19 mouse cellular contexts compared by ENCODE assay signal in genomic region chr8:118114253-118114652, GRCm38 (mm10).
A peak's percentile ranks its signal among the peaks of the same experiment; 100 is the strongest.
DNase-seq lines count a peak whose midpoint lies in the region; ATAC-seq lines count a peak whose summit lies in the region.
"Had no signal": no experiment of that assay in that cellular context is flagged by ENCODE, and none has a peak within 500 bp of the region (broad histone marks: within the 10 kb centered on the region; RNA-seq: fewer than 3 reads in every experiment).

No protein-coding gene starts in this region.

- 0 out of 2 replicates have a peak overlapping the region, but pooled peaks have one; percentile 29 for H3K27ac ChIP-seq in hindbrain, embryonic 16.5 days (ENCODE audit: low read depth, low read length)
- H3K27ac ChIP-seq in hindbrain, embryonic 11.5 days (ENCODE audit: low read depth, low read length): no peak overlapping the region
- peak overlapping the region; percentile 67; the same call in 1 of the 2 replicates for H3K27ac ChIP-seq in neural tube, embryonic 13.5 days (replicated peaks)
- H3K27ac ChIP-seq in neural tube, embryonic 14.5 days (ENCODE audit: low read depth, low read length): 0 out of 2 replicates have a peak overlapping the region, but pooled peaks have one; percentile 29
- H3K27ac ChIP-seq: heart, embryonic 10.5 days; limb, embryonic 10.5 days; stomach, embryonic 15.5 days had no signal

- DNase-seq in cerebellum, postnatal 14 days: peak; percentile 20 to 33
- DNase-seq in hindbrain, embryonic 11.5 days (ENCODE audit: low spot score): no peak
- DNase-seq in neural tube, embryonic 10.5 days (ENCODE audit: extremely low spot score, low spot score): no peak
- DNase-seq in urinary bladder, postnatal 14 days (ENCODE audit: low spot score): no peak
- DNase-seq: adrenal gland, postnatal 10 days; cerebellum, adult 9-10 months; heart, postnatal 14 days; kidney, adult 9 months; kidney, postnatal 4 days; lung, adult 2 months; lung, postnatal 36 days had no signal

- H3K36me3 ChIP-seq in hindbrain, embryonic 16.5 days (ENCODE audit: control insufficient read depth, insufficient read depth, low read length): no peaks in the 10 kb centered on the region
- no peaks in the 10 kb centered on the region for H3K36me3 ChIP-seq in hindbrain, embryonic 11.5 days (ENCODE audit: control insufficient read depth, insufficient read depth, low read length)
- H3K36me3 ChIP-seq in neural tube, embryonic 13.5 days: no peaks in the 10 kb centered on the region
- H3K36me3 ChIP-seq in neural tube, embryonic 14.5 days (ENCODE audit: control insufficient read depth, insufficient read depth, low read length): no peaks in the 10 kb centered on the region
- H3K36me3 ChIP-seq: heart, embryonic 10.5 days; limb, embryonic 10.5 days; stomach, embryonic 15.5 days had no signal

- 46% methylated on average over 8 of the region's 8 CpGs for WGBS in hindbrain, embryonic 16.5 days
- 77% methylated on average over 8 of the region's 8 CpGs for WGBS in hindbrain, embryonic 11.5 days
- 56% methylated on average over 8 of the region's 8 CpGs for whole genome bisulfite sequencing in neural tube, embryonic 13.5 days
- 50% methylated on average over 8 of the region's 8 CpGs for WGBS in neural tube, embryonic 14.5 days

- H3K27me3 ChIP-seq in hindbrain, embryonic 16.5 days (replicated peaks; ENCODE audit: control insufficient read depth, insufficient read depth, low read length): no peaks in the 10 kb centered on the region
- no peaks in the 10 kb centered on the region for H3K27me3 ChIP-seq in hindbrain, embryonic 11.5 days (ENCODE audit: control insufficient read depth, insufficient read depth, low read length)
- H3K27me3 ChIP-seq in neural tube, embryonic 13.5 days: no peaks in the 10 kb centered on the region
- H3K27me3 ChIP-seq in neural tube, embryonic 14.5 days (ENCODE audit: control insufficient read depth, insufficient read depth, low read length): no peaks in the 10 kb centered on the region
- H3K27me3 ChIP-seq: stomach, embryonic 15.5 days had no signal

- no peak overlapping the region for H3K4me3 ChIP-seq in hindbrain, embryonic 16.5 days (ENCODE audit: low read length)
- no peak overlapping the region for H3K4me3 ChIP-seq in hindbrain, embryonic 11.5 days (ENCODE audit: low read depth, low read length)
- no peak overlapping the region for H3K4me3 ChIP-seq in neural tube, embryonic 13.5 days
- H3K4me3 ChIP-seq in neural tube, embryonic 14.5 days (ENCODE audit: low read depth, low read length): no peak overlapping the region
- H3K4me3 ChIP-seq: heart, embryonic 10.5 days; limb, embryonic 10.5 days; stomach, embryonic 15.5 days had no signal

- H3K4me1 ChIP-seq in hindbrain, embryonic 16.5 days (ENCODE audit: control insufficient read depth, insufficient read depth, low read depth, low read length): peaks cover 5% of the 10 kb centered on the region; the same call in 1 of the 2 replicates
- no peaks in the 10 kb centered on the region for H3K4me1 ChIP-seq in hindbrain, embryonic 11.5 days (replicated peaks; ENCODE audit: control insufficient read depth, insufficient read depth, low read length)
- peaks cover 16% of the 10 kb centered on the region for H3K4me1 ChIP-seq in neural tube, embryonic 13.5 days (replicated peaks)
- H3K4me1 ChIP-seq in neural tube, embryonic 14.5 days (ENCODE audit: control insufficient read depth, insufficient read depth, low read length): peaks cover 3% of the 10 kb centered on the region; the same call in 1 of the 2 replicates
- H3K4me1 ChIP-seq: limb, embryonic 10.5 days; stomach, embryonic 15.5 days had no signal

- H3K4me2 ChIP-seq in hindbrain, embryonic 16.5 days (ENCODE audit: low read length): no peak overlapping the region
- H3K4me2 ChIP-seq in hindbrain, embryonic 11.5 days (replicated peaks; ENCODE audit: low read depth, low read length): no peak overlapping the region
- no peak overlapping the region for H3K4me2 ChIP-seq in neural tube, embryonic 13.5 days
- no peak overlapping the region for H3K4me2 ChIP-seq in neural tube, embryonic 14.5 days (ENCODE audit: low read depth, low read length)
- H3K4me2 ChIP-seq: liver, embryonic 11.5 days; stomach, embryonic 15.5 days had no signal

- H3K9me3 ChIP-seq in hindbrain, embryonic 16.5 days (ENCODE audit: control insufficient read depth, low read length): no peaks in the 10 kb centered on the region
- H3K9me3 ChIP-seq in hindbrain, embryonic 11.5 days (ENCODE audit: control insufficient read depth, low read length): no peaks in the 10 kb centered on the region
- H3K9me3 ChIP-seq in neural tube, embryonic 13.5 days: no peaks in the 10 kb centered on the region
- H3K9me3 ChIP-seq in neural tube, embryonic 14.5 days (ENCODE audit: control insufficient read depth, low read length): no peaks in the 10 kb centered on the region
- H3K9me3 ChIP-seq: heart, embryonic 10.5 days; limb, embryonic 10.5 days; stomach, embryonic 15.5 days had no signal

- no peak overlapping the region for H3K9ac ChIP-seq in hindbrain, embryonic 16.5 days (ENCODE audit: low read depth, low read length)
- no peak overlapping the region for H3K9ac ChIP-seq in hindbrain, embryonic 11.5 days (ENCODE audit: low read depth, low read length)
- H3K9ac ChIP-seq in neural tube, embryonic 13.5 days: no peak overlapping the region
- H3K9ac ChIP-seq in neural tube, embryonic 14.5 days (replicated peaks; ENCODE audit: low read depth, low read length): no peak overlapping the region
- H3K9ac ChIP-seq: stomach, embryonic 15.5 days had no signal

- ATAC-seq in cerebellum, adult (ENCODE audit: insufficient number of reproducible peaks, low FRiP score, low TSS enrichment): no peak
- ATAC-seq in hindbrain, embryonic 16.5 days: peak; percentile 71
- ATAC-seq in hindbrain, embryonic 11.5 days (ENCODE audit: low FRiP score): no peak
- ATAC-seq in neural tube, embryonic 13.5 days (ENCODE audit: low read depth): peak; percentile 63; the same call in 1 of the 2 replicates
- ATAC-seq in neural tube, embryonic 14.5 days (ENCODE audit: low read depth): no peak

Comparison
In these comparisons a context has a peak if more than half of its experiments do, and no peak if none do; other contexts are left out.
1. ATAC-seq: peak in hindbrain, embryonic 16.5 days (single experiment) and neural tube, embryonic 13.5 days (single experiment); none in cerebellum, adult (single experiment), hindbrain, embryonic 11.5 days (single experiment) and neural tube, embryonic 14.5 days (single experiment).
2. DNase-seq: peak in cerebellum, postnatal 14 days (2 of 2); none in hindbrain, embryonic 11.5 days (single experiment), neural tube, embryonic 10.5 days (single experiment) and urinary bladder, postnatal 14 days (single experiment).